Mouse (Mus musculus) mesoderm, embryonic 11.5 days (tissue): ENCODE results near the gene Olfr750.
A peak's percentile ranks its signal among the peaks of the same experiment; 100 is the strongest.
"Not testable (repeated sequence)": the region's sequence is repeated elsewhere in the genome, so short reads cannot be mapped to it uniquely, and the experiment has no call there.

Experiments
- DNase-seq: peaks from one replicate; pipeline ENCODE4 v3.0.0-alpha.2; 2012; ENCODE audit warnings: low read depth, low spot score

The Olfr750 gene

GRCm38 (mm10) chr14:51074335-51074734 lies at the start of gene Olfr750:
Gene Olfr750 (minus strand): TSS chr14:51074435.
- no peak for DNase-seq

- DNase-seq, result no peak
Measured at GRCm38 (mm10) chr14:51113916-51114560, 39.8 kb upstream of the Olfr750 start, which contains the start of gene Eddm3b. Gene Eddm3b (plus strand): TSS chr14:51114426.

- DNase-seq, result no peak
Measured at GRCm38 (mm10) chr14:51113476-51113875, 39.2 kb upstream of the Olfr750 start.

- no peak for DNase-seq
Measured at GRCm38 (mm10) chr14:51111966-51112365, 37.7 kb upstream of the Olfr750 start.

GRCm38 (mm10) chr14:51106449-51106967 lies 32.3 kb upstream of the Olfr750 start:
- DNase-seq, result no peak

GRCm38 (mm10) chr14:51104366-51104765 lies 30.1 kb upstream of the Olfr750 start:
- DNase-seq, result no peak

GRCm38 (mm10) chr14:51103217-51103616 lies 29.0 kb upstream of the Olfr750 start:
- DNase-seq, result peak; percentile 56

GRCm38 (mm10) chr14:51101284-51101683 lies 27.0 kb upstream of the Olfr750 start:
- DNase-seq, result no peak

- no peak for DNase-seq
Measured at GRCm38 (mm10) chr14:51098921-51099320, 24.7 kb upstream of the Olfr750 start.

GRCm38 (mm10) chr14:51098300-51098699 lies 24.1 kb upstream of the Olfr750 start:
- DNase-seq, result not testable (repeated sequence)

- no peak for DNase-seq
Measured at GRCm38 (mm10) chr14:51095736-51096524, 21.7 kb upstream of the Olfr750 start.

- no peak for DNase-seq
Measured at GRCm38 (mm10) chr14:51094921-51095320, 20.7 kb upstream of the Olfr750 start.

- DNase-seq, result no peak
Measured at GRCm38 (mm10) chr14:51094096-51094875, 20.1 kb upstream of the Olfr750 start.

- no peak for DNase-seq
Measured at GRCm38 (mm10) chr14:51093496-51093895, 19.3 kb upstream of the Olfr750 start.

- DNase-seq, result no peak
Measured at GRCm38 (mm10) chr14:51092073-51092620, 17.9 kb upstream of the Olfr750 start.

- DNase-seq, result peak; percentile 68
Measured at GRCm38 (mm10) chr14:51090921-51091900, 17.0 kb upstream of the Olfr750 start, which contains the start of the genes Rnase4 and Ang. Gene Rnase4 (plus strand): TSS chr14:51091077. Gene Ang (plus strand): TSS chr14:51091150.

GRCm38 (mm10) chr14:51090077-51090781 lies 16.0 kb upstream of the Olfr750 start:
- DNase-seq, result peak; percentile 88

GRCm38 (mm10) chr14:51089674-51090076 lies 15.4 kb upstream of the Olfr750 start:
- DNase-seq, result no peak

- DNase-seq, result peak; percentile 97
Measured at GRCm38 (mm10) chr14:51088970-51089673, 14.9 kb upstream of the Olfr750 start.
